Mouse (Mus musculus) small intestine, adult 2 months (tissue): ENCODE data around the gene Ermp1.

ENCODE experiments used
- CTCF ChIP-seq: fragments of 200-500 bp; IDR thresholded peaks from 2 replicates; pipeline ENCODE4 v1.5.1; 2012; ENCODE audit warnings: low read depth, mild to moderate bottlenecking, control low read depth, inconsistent platforms, low read length, moderate library complexity, mixed read lengths; ENCODE audit not compliant: insufficient replicate concordance, insufficient read length; ENCODE audit errors: extremely low read depth
- POLR2A ChIP-seq: fragments of 200-500 bp; IDR thresholded peaks from 2 replicates; pipeline ENCODE4 v1.6.1; 2012; ENCODE audit warnings: low read depth, mild to moderate bottlenecking, control low read depth, inconsistent platforms, low read length, moderate library complexity

- no peak for TF ChIP-seq CTCF
- TF ChIP-seq POLR2A, result no peak
Observed at GRCm38 (mm10) chr19:29674946-29675345, 26.7 kb upstream of the Ermp1 start.
